Mouse (Mus musculus) neutrophil, adult 83 days (primary cell): ENCODE measurements around the gene Akap5. TPM values are rescaled to one million over a fixed set of nuclear protein-coding genes. Genes with fewer than 3 reads are reported as not detected.

Source experiments
- total RNA-seq, 2 experiments: library from RNA; stranded (reverse); gene quantifications; one replicate each; pipeline ENCODE4 v1.2.4; 2023

Gene Akap5
- total RNA-seq: under 1 TPM; 0.22 TPM

DNA sequence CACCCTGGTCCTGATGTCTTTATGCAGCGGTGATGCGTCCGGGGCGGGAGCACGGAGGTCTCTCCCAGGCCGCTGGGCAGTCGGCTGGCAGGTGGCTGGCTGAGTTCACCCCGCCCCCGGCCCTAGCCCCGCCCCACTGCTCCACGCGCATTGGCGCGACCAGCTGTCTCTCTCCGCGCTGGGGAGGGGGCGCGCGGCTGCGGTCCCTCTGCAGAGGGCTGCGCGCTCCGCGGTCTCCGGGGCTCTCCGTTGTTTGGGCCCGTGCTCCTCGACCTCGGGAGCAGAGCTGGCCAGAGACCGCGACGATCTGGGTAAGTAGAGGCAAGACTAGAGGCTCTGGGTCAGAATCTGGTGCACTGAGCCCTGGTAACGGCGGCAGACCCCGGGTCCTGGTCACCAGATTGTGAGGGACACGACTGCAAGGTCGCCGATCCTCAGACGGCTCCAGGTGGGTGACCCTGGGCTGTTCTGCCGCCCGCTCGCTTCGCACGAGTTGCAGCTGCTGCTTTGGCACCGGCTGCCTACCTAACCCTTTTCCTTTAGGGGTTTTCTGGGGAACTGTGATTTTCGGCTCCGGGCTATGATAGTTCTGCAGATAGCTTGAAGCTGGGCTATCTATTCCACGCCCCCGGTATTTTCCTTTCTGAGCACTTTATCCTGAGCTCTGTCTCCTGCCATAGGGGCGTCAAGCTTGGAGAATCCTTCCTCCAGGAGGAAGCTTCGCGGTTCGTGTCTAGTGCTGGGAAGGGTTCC is at the start of gene Akap5:
Gene Akap5 (plus strand): TSS at position 213 of the 753 bp plus-strand sequence.

DNA sequence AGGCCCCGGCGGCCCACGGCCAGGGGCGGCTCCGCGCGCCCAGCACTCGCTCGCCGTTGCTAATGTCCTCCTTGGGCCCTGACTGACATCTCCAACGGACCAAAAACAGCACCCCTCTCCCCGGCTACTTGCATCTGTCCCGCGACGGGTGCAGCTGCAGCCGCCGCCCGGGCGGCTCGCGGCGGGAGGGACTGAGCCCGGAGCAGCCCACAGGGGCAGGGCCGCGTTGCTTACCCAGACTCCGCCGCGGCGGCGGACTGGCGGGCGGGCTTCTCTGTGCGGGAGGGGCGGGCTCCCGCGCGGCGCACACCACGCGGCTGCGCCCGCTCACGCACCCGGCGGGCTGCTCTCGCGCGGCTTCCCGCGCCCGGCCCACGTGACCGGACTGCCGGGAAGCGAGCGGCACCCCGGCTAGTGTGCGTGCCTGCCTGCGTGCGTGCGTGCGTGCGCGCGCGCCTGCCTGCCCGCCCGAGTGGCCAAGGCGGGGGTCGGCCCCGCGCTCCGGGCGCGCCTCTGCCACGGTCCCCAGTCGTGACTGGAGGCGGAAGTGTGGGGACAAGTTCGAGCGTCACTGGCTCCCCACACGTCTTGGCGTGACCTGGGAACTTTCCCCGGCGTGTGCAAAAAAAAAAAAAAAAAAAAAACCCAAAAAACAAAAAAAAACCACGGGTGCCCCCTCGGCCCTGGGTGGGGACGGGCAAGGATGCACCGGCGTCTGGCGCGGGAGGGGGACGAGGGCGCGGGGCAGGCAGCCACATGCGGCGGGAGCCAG is 44.7 kb downstream of the Akap5 start, which contains the start of gene Zbtb25:
Gene Zbtb25 (minus strand): TSS at position 397 of the 772 bp plus-strand sequence.

DNA sequence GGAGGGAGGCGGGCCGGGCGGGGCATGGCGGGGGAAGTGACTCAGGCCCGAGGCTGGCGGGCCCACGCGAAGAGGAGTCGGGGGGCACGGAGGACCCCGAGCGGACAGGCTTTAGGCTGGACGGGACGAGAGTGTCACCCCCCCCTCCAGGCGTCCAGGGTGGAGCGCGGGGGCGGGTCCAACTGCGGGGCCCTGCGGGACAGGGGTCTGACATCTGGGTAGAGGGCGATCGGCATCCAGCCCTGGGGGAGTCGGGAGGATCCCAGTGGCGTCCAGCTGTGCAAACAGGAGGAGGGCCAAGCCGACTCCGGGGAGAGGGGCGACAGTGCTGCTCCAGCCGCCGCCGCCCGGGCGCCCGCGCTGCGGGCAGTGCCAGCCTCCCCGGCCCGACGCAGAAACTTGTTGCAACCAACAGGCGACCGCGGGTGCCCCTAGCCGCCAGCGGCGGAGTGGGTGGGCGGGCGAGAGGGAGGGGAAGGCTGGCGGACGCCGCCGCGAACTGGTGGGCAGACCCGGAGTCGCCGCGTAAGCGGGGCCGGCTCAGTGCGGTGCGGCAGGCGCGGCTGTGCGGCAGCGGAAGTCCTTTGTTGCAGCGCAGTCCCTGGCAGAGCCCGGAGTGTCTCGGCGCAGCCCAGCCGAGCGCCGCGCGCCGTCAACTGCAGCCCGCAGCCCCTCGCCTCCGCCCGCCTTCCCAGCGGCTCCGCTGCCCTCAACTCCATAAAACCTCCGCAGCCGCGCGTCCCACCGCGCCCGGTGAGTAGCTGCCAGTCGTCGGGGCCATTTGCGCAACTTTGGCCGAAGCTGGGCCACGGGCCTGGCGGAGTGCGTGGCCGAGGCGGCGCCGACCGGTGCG is 45.5 kb downstream of the Akap5 start, which contains the start of gene Zbtb1:
Gene Zbtb1 (plus strand): TSS at position 289 of the 853 bp plus-strand sequence.

Other genes starting within 250 kb of the Akap5 start
- under 1 TPM in 1 of 2 experiments, not detected in 1; 0.18 TPM for gene Esr2, start 147.6 kb upstream of the Akap5 start, total RNA-seq
- gene Tex21, start 78.1 kb upstream of the Akap5 start, total RNA-seq: not detected
- gene Mthfd1, start 69.6 kb upstream of the Akap5 start, total RNA-seq: 10 to 100 TPM; 21.0 to 28.3 TPM
- 1 to 10 TPM; 6.6 to 7.9 TPM for gene Zbtb25, start 44.7 kb downstream of the Akap5 start, total RNA-seq
- 1 to 10 TPM; 5.9 to 6.0 TPM for gene Zbtb1, start 45.4 kb downstream of the Akap5 start, total RNA-seq
- gene Hspa2, start 79.3 kb downstream of the Akap5 start, total RNA-seq: 1 to 10 TPM; 5.0 to 6.3 TPM
- not detected for gene Ppp1r36, start 92.6 kb downstream of the Akap5 start, total RNA-seq
- gene Plekhg3, start 206.0 kb downstream of the Akap5 start, total RNA-seq: 100 to 1,000 TPM in 1 of 2 experiments, 10 to 100 TPM in 1; 97.9 to 120 TPM